Mouse (Mus musculus) myocyte (in vitro differentiated cells): ENCODE measurements around the gene Galk1.

Source experiments
- CEBPB ChIP-seq: IDR thresholded peaks from 2 replicates; pipeline ENCODE4 v1.6.1; 2011; ENCODE audit warnings: mild to moderate bottlenecking, moderate library complexity; ENCODE audit not compliant: poor library complexity, insufficient read depth, severe bottlenecking
- E2F4 ChIP-seq: IDR thresholded peaks from one replicate; pipeline ENCODE4 v1.6.1; 2011; ENCODE audit warnings: mild to moderate bottlenecking, control low read depth, moderate library complexity; ENCODE audit not compliant: insufficient read depth
- MAX ChIP-seq: IDR thresholded peaks from one replicate; pipeline ENCODE4 v1.6.1; 2011; ENCODE audit warnings: low read depth, mild to moderate bottlenecking, control low read depth
- MYOD1 ChIP-seq, 3 experiments: IDR thresholded peaks; one replicate each; pipeline ENCODE4 v1.6.1; 2011; ENCODE audit warnings: control low read depth in 2 of 3, low read depth in 2 of 3, mild to moderate bottlenecking in 2 of 3, moderate library complexity in 1 of 3; ENCODE audit not compliant: insufficient read length in 2 of 3, control insufficient read depth in 1 of 3
- MYOG ChIP-seq, 3 experiments: IDR thresholded peaks; one replicate each; pipeline ENCODE4 v1.6.1; 2011; ENCODE audit warnings: control low read depth in 2 of 3, low read depth in 2 of 3, mild to moderate bottlenecking in 2 of 3; ENCODE audit not compliant: insufficient read length in 2 of 3, control insufficient read depth in 1 of 3, insufficient read depth in 1 of 3
- POLR2A ChIP-seq: IDR thresholded peaks from one replicate; pipeline ENCODE4 v1.6.1; 2011; ENCODE audit warnings: low read depth, mild to moderate bottlenecking, control low read depth, moderate library complexity; ENCODE audit not compliant: insufficient read length
- POLR2AphosphoS2 ChIP-seq: IDR thresholded peaks from one replicate; pipeline ENCODE4 v1.6.1; 2011; ENCODE audit warnings: low read depth, control low read depth; ENCODE audit not compliant: insufficient read length
- REST ChIP-seq: IDR thresholded peaks from one replicate; pipeline ENCODE4 v1.6.1; 2011; ENCODE audit warnings: mild to moderate bottlenecking, control low read depth, moderate library complexity; ENCODE audit not compliant: insufficient read depth, insufficient read length
- SRF ChIP-seq: IDR thresholded peaks from one replicate; pipeline ENCODE4 v1.6.1; 2011; ENCODE audit warnings: low read depth; ENCODE audit not compliant: control insufficient read depth, insufficient read length
- TCF12 ChIP-seq: IDR thresholded peaks from one replicate; pipeline ENCODE4 v1.6.1; 2011; ENCODE audit warnings: mild to moderate bottlenecking, control low read depth; ENCODE audit not compliant: poor library complexity, insufficient read depth, severe bottlenecking
- TCF3 ChIP-seq: IDR thresholded peaks from one replicate; pipeline ENCODE4 v1.6.1; 2011; ENCODE audit warnings: low read depth, control low read depth; ENCODE audit not compliant: insufficient read length
- USF1 ChIP-seq: IDR thresholded peaks from one replicate; pipeline ENCODE4 v1.6.1; 2011; ENCODE audit warnings: low read depth, mild to moderate bottlenecking, control low read depth, moderate library complexity

- TF ChIP-seq POLR2A (no peak), E2F4 (no peak), MAX (no peak), CEBPB (no peak), POLR2AphosphoS2 (peak; percentile 48), REST (no peak), USF1 (no peak), MYOG (IDR thresholded peaks at IDR 0.05; ENCODE audit: control insufficient read depth in 1 of 3, insufficient read depth in 1 of 3, insufficient read length in 2 of 3, low read depth in 2 of 3) (no peak), TCF3 (no peak), TCF12 (no peak), MYOD1 (IDR thresholded peaks at IDR 0.05; ENCODE audit: control insufficient read depth in 1 of 3, insufficient read length in 2 of 3, low read depth in 2 of 3) (no peak), SRF (no peak)
Observed at GRCm38 (mm10) chr11:116060596-116060995, 48.1 kb upstream of the Galk1 start.
